Mouse (Mus musculus): ENCODE results near the gene Gm49394. TPM values are rescaled to one million over a fixed set of nuclear protein-coding genes. Genes with fewer than 3 reads are reported as not detected.

Gene Gm49394
- not detected for total RNA-seq (2023)

GRCm38 (mm10) chr7:142669751-142670625 is at the start of gene Gm49394:
Gm49394 (minus strand) TSS chr7:142669942.

GRCm38 (mm10) chr7:142666659-142667058 is 3.1 kb downstream of the Gm49394 start, which contains the start of gene Igf2:
Igf2 (minus strand) TSS chr7:142666816.

Other genes with a start within 250 kb of the Gm49394 start
- gene Syt8, start 235.1 kb downstream of the Gm49394 start, total RNA-seq (2023): not detected
- gene Tnni2, start 228.1 kb downstream of the Gm49394 start, total RNA-seq (2023): 10 to 100 TPM in 1 of 2 experiments, 1 to 10 TPM in 1; 8.4 to 13.1 TPM
- 1,000 to 10,000 TPM; 1,508 to 1,740 TPM for gene Lsp1, start 209.1 kb downstream of the Gm49394 start, total RNA-seq (2023)
- 10 to 100 TPM; 39.8 to 40.8 TPM for gene Tnnt3, start 171.1 kb downstream of the Gm49394 start, total RNA-seq (2023)
- 1 to 10 TPM; 3.5 to 3.7 TPM for gene Mrpl23, start 137.3 kb downstream of the Gm49394 start, total RNA-seq (2023)
- gene Igf2, start 3.1 kb downstream of the Gm49394 start, total RNA-seq (2023): not detected
- gene Ins2, start 73.4 kb upstream of the Gm49394 start, total RNA-seq (2023): not detected

All from monocyte, adult 59 days (primary cell).